Mouse (Mus musculus): Measurements from ENCODE around the gene Cyp2w1.

GRCm38 (mm10) chr5:139386047-139386446, 33.6 kb downstream of the Cyp2w1 start:
- TF ChIP-seq CTCF (conservative IDR thresholded peaks at IDR 0.05; ENCODE audit: low read length) (no peak), NANOG (IDR thresholded peaks at IDR 0.05; ENCODE audit: borderline replicate concordance, low read length) (no peak), POU5F1 (IDR thresholded peaks at IDR 0.05; ENCODE audit: borderline replicate concordance, low read length) (no peak)
